Mouse (Mus musculus) lung, embryonic 14.5 days (tissue): ENCODE measurements around the gene Tor3a. TPM values are rescaled to one million over a fixed set of nuclear protein-coding genes. Genes with fewer than 3 reads are reported as not detected.
A peak's percentile ranks its signal among the peaks of the same experiment; 100 is the strongest.

Source experiments
- ATAC-seq: fragments of 200-750 bp; cut with Nextera tagmentation; 2 replicates; pipeline ENCODE4 v1.8.0; 2017; ENCODE audit warnings: mild to moderate bottlenecking, moderate TSS enrichment, moderate library complexity; ENCODE audit not compliant: insufficient read depth
- DNase-seq: peaks from one replicate; pipeline ENCODE4 v3.0.0-alpha.2; 2015
- H3K27ac ChIP-seq: fragments of 300-500 bp; sonication (generic); 2 replicates; pipeline ENCODE4 v1.5.1; 2014; ENCODE audit warnings: low read depth, mild to moderate bottlenecking, moderate library complexity
- H3K27me3 ChIP-seq: fragments of 300-500 bp; sonication (generic); 2 replicates; pipeline ENCODE4 v1.6.1; 2014; ENCODE audit warnings: low read length, control low read depth; ENCODE audit not compliant: insufficient read depth
- H3K36me3 ChIP-seq: fragments of 300-500 bp; sonication (generic); 2 replicates; pipeline ENCODE4 v1.6.1; 2014; ENCODE audit warnings: control low read depth; ENCODE audit not compliant: insufficient read depth
- H3K4me1 ChIP-seq: fragments of 300-500 bp; sonication (generic); 2 replicates; pipeline ENCODE4 v1.6.1; 2014; ENCODE audit warnings: antibody characterized with exemption, control low read depth; ENCODE audit not compliant: insufficient read depth
- H3K4me2 ChIP-seq: fragments of 300-500 bp; sonication (generic); 2 replicates; pipeline ENCODE4 v1.6.1; 2014; ENCODE audit warnings: mild to moderate bottlenecking
- H3K4me3 ChIP-seq: fragments of 300-500 bp; sonication (generic); 2 replicates; pipeline ENCODE4 v1.5.1; 2014; ENCODE audit warnings: low read depth, low read length
- H3K9ac ChIP-seq: fragments of 300-500 bp; sonication (generic); 2 replicates; pipeline ENCODE4 v1.6.1; 2014
- H3K9me3 ChIP-seq: fragments of 300-500 bp; sonication (generic); 2 replicates; pipeline ENCODE4 v1.6.1; 2016; ENCODE audit warnings: low read depth, low read length, control low read depth
- CTCF ChIP-seq: IDR thresholded peaks from 2 replicates; pipeline ENCODE4 v1.5.1; 2016; ENCODE audit warnings: antibody characterized with exemption, low read depth
- WGBS: fragments of 180-500 bp; shearing (Covaris S2); extraction: QIAGEN DNeasy Blood & Tissue Kit; methylation state at CpG from one replicate; pipeline ENCODE4 v1.1.7; 2014; 5-methylcytosine and 5-hydroxymethylcytosine counted together
- polyA plus RNA-seq: library from polyadenylated mRNA; unstranded; fragments of >200 nt; fragmentation: Nextera tagmentation; extraction: Ambion mirVana; gene quantifications from 2 replicates; pipeline ENCODE4 v1.2.1, GENCODE M21; 2014

The Tor3a gene
- polyA plus RNA-seq, 1 experiment from 2014 or later: 8.7 TPM

- ATAC-seq: no peak
- TF ChIP-seq CTCF: no peak
- DNase-seq: no peak
- H3K9me3 ChIP-seq: no peaks in the 10 kb centered on the region
- no peak overlapping the region for H3K27ac ChIP-seq
- no peak overlapping the region for H3K9ac ChIP-seq
- H3K27me3 ChIP-seq: no peaks in the 10 kb centered on the region
- H3K4me2 ChIP-seq: no peak overlapping the region
- H3K4me1 ChIP-seq: no peaks in the 10 kb centered on the region
- peaks cover 52% of the 10 kb centered on the region for H3K36me3 ChIP-seq
- WGBS: 72% methylated on average over 13 of the region's 13 CpGs
- no peak overlapping the region for H3K4me3 ChIP-seq
Measured at GRCm38 (mm10) chr1:156644780-156645523, 29.2 kb downstream of the Tor3a start.

DNA sequence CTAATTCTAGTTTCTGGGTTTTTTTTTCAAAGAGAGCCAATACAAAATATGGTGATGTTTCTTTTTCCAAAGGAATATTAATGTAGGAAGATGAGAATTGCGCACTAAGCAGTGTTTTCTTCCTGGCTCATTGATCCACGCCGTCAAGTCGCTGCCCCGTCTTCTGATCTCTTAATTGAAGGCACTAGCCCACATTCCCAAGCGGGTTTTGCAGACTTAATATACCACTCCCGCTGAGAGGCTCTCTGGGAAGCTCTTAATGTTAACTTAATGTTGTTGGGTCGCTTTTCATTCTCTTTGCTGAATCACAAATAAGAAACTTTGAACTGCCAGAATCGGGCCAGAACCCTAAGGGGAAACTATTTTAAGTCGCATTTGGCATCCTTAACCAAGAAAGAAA is 30.1 kb downstream of the Tor3a start:
- no peak for DNase-seq
- Histone ChIP-seq H3K27ac (no peak overlapping the region), H3K4me3 (no peak overlapping the region), H3K27me3 (no peaks in the 10 kb centered on the region), H3K4me1 (no peaks in the 10 kb centered on the region), H3K9ac (no peak overlapping the region), H3K9me3 (no peaks in the 10 kb centered on the region), H3K36me3 (peaks cover 54% of the 10 kb centered on the region), H3K4me2 (no peak overlapping the region)
- no peak for TF ChIP-seq CTCF
- WGBS: 80% methylated on average over 10 of the region's 10 CpGs
- no peak for ATAC-seq

- DNase-seq (no peak), ATAC-seq (0 out of 2 replicates have a peak, but pooled peaks have one; percentile 35)
- Histone ChIP-seq H3K9ac (no peak overlapping the region), H3K4me2 (no peak overlapping the region), H3K4me3 (no peak overlapping the region), H3K36me3 (peaks cover 52% of the 10 kb centered on the region), H3K27me3 (no peaks in the 10 kb centered on the region), H3K4me1 (no peaks in the 10 kb centered on the region), H3K27ac (no peak overlapping the region), H3K9me3 (no peaks in the 10 kb centered on the region)
- TF ChIP-seq CTCF: no peak
- 58% methylated on average over 12 of the region's 12 CpGs for WGBS
Measured at GRCm38 (mm10) chr1:156642813-156643212, 31.3 kb downstream of the Tor3a start.

DNA sequence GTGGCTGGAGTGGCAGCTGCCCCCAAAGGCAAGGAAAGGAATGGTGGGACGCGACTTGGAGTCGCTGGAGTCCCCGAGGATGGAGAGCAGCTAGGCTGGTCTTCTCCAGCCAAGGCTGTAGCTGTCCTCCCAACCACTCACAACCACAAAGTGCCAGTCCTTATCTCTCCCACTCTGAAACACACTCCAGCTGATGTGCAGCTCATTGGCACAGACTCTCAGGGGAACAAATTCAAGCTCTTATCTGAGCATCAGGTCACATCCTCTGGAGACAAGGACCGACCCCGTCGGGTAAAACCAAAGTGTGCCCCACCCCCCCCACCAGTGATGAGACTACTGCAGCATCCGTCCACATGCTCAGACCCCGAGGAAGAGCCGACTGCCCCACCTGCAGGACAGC is 32.3 kb downstream of the Tor3a start:
- Histone ChIP-seq H3K9ac (no peak overlapping the region), H3K4me1 (no peaks in the 10 kb centered on the region), H3K4me2 (no peak overlapping the region), H3K27me3 (no peaks in the 10 kb centered on the region), H3K4me3 (no peak overlapping the region), H3K36me3 (peaks cover 55% of the 10 kb centered on the region), H3K27ac (no peak overlapping the region), H3K9me3 (no peaks in the 10 kb centered on the region)
- no peak for TF ChIP-seq CTCF
- no peak for ATAC-seq
- DNase-seq: no peak
- WGBS: 79% methylated on average over 10 of the region's 10 CpGs

GRCm38 (mm10) chr1:156640577-156640976 is 33.6 kb downstream of the Tor3a start:
- 75% methylated on average over 4 of the region's 4 CpGs for WGBS
- Histone ChIP-seq H3K27me3 (no peaks in the 10 kb centered on the region), H3K4me2 (no peak overlapping the region), H3K27ac (no peak overlapping the region), H3K9ac (no peak overlapping the region), H3K4me3 (no peak overlapping the region), H3K4me1 (no peaks in the 10 kb centered on the region), H3K36me3 (peaks cover 59% of the 10 kb centered on the region), H3K9me3 (no peaks in the 10 kb centered on the region)
- peak; percentile 39 for TF ChIP-seq CTCF
- peak; percentile 39 for DNase-seq
- ATAC-seq: no peak

DNA sequence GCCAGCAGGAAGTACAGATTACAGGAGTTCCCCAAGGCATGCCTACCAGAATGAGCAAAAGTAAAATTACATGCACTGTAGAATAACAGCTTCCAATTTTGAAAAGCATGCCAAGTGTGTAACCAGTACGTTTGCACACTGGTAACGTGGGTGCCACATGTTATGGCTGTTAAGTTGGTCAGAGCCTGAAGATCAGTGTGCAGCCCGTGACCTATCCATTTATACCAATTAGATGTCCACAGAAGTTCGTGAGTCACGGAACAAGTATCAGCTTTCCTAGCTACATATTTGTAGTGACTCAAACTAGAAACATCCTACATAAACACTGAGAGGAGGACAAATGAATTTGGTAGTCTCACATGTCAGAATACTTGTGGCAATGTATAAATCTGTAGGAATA is 34.7 kb downstream of the Tor3a start:
- Histone ChIP-seq H3K4me3 (no peak overlapping the region), H3K4me1 (no peaks in the 10 kb centered on the region), H3K27me3 (no peaks in the 10 kb centered on the region), H3K4me2 (no peak overlapping the region), H3K9ac (no peak overlapping the region), H3K27ac (no peak overlapping the region), H3K9me3 (no peaks in the 10 kb centered on the region), H3K36me3 (peaks cover 68% of the 10 kb centered on the region)
- TF ChIP-seq CTCF: no peak
- ATAC-seq (no peak), DNase-seq (no peak)
- 87% methylated on average over 5 of the region's 5 CpGs for WGBS

GRCm38 (mm10) chr1:156635148-156635547 is 39.0 kb downstream of the Tor3a start:
- Histone ChIP-seq H3K27ac (no peak overlapping the region), H3K4me1 (no peaks in the 10 kb centered on the region), H3K36me3 (peaks cover 69% of the 10 kb centered on the region), H3K9ac (no peak overlapping the region), H3K9me3 (no peaks in the 10 kb centered on the region), H3K4me3 (no peak overlapping the region), H3K27me3 (no peaks in the 10 kb centered on the region), H3K4me2 (no peak overlapping the region)
- ATAC-seq (no peak), DNase-seq (no peak)
- TF ChIP-seq CTCF: no peak
- whole genome bisulfite sequencing: 74% methylated on average over 2 of the region's 2 CpGs
